In the genomic region with DNA sequence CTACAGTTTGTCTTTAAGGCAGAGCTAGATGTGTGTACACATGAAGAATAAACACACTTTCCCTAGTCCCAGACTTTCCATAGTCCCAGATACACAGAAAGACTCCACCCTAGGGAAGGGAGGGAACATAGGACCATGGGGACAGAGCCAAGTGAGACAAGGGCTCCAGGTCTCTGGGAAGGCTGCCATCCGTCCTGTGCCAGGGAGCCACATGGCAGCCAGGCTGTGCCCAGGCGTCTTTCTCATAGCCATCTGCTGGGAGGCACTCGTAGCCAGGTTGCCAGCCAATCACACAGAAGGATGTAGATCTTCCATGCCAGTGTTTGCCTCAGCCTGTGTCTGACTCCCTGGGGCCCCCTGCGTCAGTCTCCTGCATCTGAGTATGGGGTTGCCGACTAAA, we compare ENCODE assay signal across 8 mouse cellular contexts.
DNase-seq lines count a peak whose midpoint lies in the region; ATAC-seq and TF ChIP-seq lines count a peak whose summit lies in the region.

No protein-coding gene starts in this region.

- peak; percentile 79 for ATAC-seq in midbrain, postnatal 0 days (ENCODE audit: low FRiP score)

- no peak overlapping the region for H3K27ac ChIP-seq in midbrain, postnatal 0 days (ENCODE audit: low read depth, low read length)

- H3K4me3 ChIP-seq in midbrain, postnatal 0 days (ENCODE audit: low read depth, low read length): no peak overlapping the region

- TF ChIP-seq POLR2A in brain, embryonic 14.5 days (IDR thresholded peaks at IDR 0.05; ENCODE audit: borderline replicate concordance, extremely low read depth, insufficient read depth, insufficient read length, poor library complexity, severe bottlenecking): no peak

- no peaks in the 10 kb centered on the region for H3K9me3 ChIP-seq in midbrain, postnatal 0 days (ENCODE audit: low read length)

- H3K4me1 ChIP-seq in midbrain, postnatal 0 days (ENCODE audit: insufficient read depth, low read length): peaks cover 3% of the 10 kb centered on the region; the same call in 1 of the 2 replicates

- H3K4me2 ChIP-seq in midbrain, postnatal 0 days (ENCODE audit: low read depth, low read length, poor library complexity, severe bottlenecking): no peak overlapping the region

- H3K36me3 ChIP-seq in midbrain, postnatal 0 days (ENCODE audit: insufficient read depth, low read length): no peaks in the 10 kb centered on the region

- H3K27me3 ChIP-seq in midbrain, postnatal 0 days (ENCODE audit: insufficient read depth, low read length): no peaks in the 10 kb centered on the region

- H3K9ac ChIP-seq in midbrain, postnatal 0 days (replicated peaks; ENCODE audit: low read length, poor library complexity, severe bottlenecking): no peak overlapping the region

- peak; percentile 71 for DNase-seq in Muller cell, postnatal 12 days (ENCODE audit: inconsistent ontology term)
- peak; percentile 97 for DNase-seq in brain, embryonic 14.5 days (ENCODE audit: low read depth)
- DNase-seq in frontal cortex, postnatal 36 days (ENCODE audit: low spot score in 2 of 2): peak; percentile 55 to 75
- peak; percentile 75 for DNase-seq in layer of hippocampus, adult 9-10 months (ENCODE audit: low spot score)
- peak; percentile 93 for DNase-seq in midbrain, postnatal 0 days (ENCODE audit: low spot score)
- DNase-seq in yolk sac, embryonic 10.5 days (ENCODE audit: low spot score): no peak
- DNase-seq in urinary bladder, postnatal 4 days (ENCODE audit: low spot score in 2 of 2): no peak
- no peak for DNase-seq in kidney, adult 18-20 months

- 49% methylated on average over 5 of the region's 5 CpGs for WGBS in midbrain, postnatal 0 days

- TF ChIP-seq CTCF in brain, embryonic 14.5 days (IDR thresholded peaks at IDR 0.05; ENCODE audit: borderline replicate concordance, extremely low read depth, insufficient read depth, insufficient read length): no peak
- no peak for TF ChIP-seq CTCF in midbrain, postnatal 0 days (IDR thresholded peaks at IDR 0.05)

Comparison
In these comparisons a context has a peak if more than half of its experiments do, and no peak if none do; other contexts are left out.
1. DNase-seq: peak in Muller cell, postnatal 12 days (single experiment), brain, embryonic 14.5 days (single experiment), frontal cortex, postnatal 36 days (2 of 2), layer of hippocampus, adult 9-10 months (single experiment) and midbrain, postnatal 0 days (single experiment); none in yolk sac, embryonic 10.5 days (single experiment), urinary bladder, postnatal 4 days (0 of 2) and kidney, adult 18-20 months (single experiment).